Mouse (Mus musculus) common myeloid progenitor, adult 5-6 weeks (primary cell): ENCODE results near the gene Ccdc92b. TPM values are rescaled to one million over a fixed set of nuclear protein-coding genes. Genes with fewer than 3 reads are reported as not detected.

Experiments used
- ATAC-seq: replicated peaks from 2 replicates; pipeline ENCODE4 v1.8.0; 2016; ENCODE audit warnings: low read depth, mild to moderate bottlenecking, moderate TSS enrichment, inconsistent platforms; ENCODE audit not compliant: poor library complexity, severe bottlenecking
- total RNA-seq: library from RNA; stranded (forward); fragments of 200-1000, 187-1606 nt; gene quantifications from 2 replicates; pipeline ENCODE4 v1.2.3, GENCODE M21; 2017

Ccdc92b gene
- total RNA-seq, 1 experiment from 2014 or later = not detected

DNA sequence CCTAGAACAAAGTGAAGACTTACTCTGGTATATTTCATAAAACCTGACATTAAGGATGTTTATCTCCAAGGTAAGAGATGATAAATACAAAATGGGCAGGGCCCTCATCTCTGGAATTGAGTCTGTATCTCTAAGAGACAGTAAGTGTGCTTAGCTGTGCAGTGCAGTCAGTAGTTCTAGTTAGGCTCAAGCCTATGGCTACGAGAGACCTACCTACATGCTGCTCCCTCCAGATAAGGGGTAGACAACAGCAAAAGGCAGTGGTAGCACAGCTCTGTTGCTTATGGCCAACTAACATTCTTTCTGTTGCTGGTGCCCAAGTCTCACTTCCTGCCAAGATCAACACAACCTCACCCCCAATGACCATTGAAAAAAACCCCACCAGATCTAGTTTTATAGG is 54.2 kb downstream of the Ccdc92b start:
- ATAC-seq = peak; percentile 67

DNA sequence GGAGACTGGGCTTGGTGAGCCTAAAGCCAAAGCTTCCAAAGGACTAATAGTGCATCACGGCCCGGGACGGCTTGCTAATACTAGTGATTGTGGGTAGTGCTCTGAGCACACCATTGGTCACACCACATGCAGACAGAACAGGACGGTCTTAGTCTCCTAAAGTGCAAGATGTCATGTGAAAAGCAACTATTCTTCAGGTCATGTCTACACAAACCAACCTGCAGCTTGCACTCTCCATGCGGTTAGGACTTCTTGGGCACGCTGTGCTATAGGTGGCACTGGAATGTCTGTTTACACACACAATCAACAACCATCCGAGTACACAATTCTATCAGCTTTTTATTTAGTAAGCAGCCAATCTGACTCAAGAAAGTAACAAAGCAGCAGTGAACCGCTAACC is 55.3 kb downstream of the Ccdc92b start:
- ATAC-seq = no peak

DNA sequence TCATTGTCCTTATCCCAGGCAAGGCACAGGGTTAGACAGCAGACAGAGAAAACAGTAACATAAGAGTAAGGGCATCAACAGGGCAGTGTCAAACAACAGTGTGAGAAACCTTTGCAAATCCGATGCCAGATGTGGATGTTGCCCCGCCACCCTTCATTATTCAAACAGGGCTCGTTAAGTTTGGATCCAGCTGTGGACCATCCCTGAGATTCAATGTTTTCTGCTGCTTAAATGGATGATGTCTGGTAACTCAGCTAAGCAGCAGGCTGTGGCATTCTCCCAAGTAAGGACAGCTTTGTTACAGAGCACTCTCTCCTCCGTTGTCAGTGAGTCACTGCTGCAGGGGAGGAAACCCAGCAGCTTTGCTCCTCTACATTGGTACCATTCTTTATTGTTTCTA is 55.8 kb downstream of the Ccdc92b start:
- ATAC-seq = no peak

Other genes with a start within 250 kb of the Ccdc92b start
- gene Rap1gap2, start 8.7 kb upstream of the Ccdc92b start, total RNA-seq = 2.0 TPM in 2 replicates
- gene Cluh, start 29.9 kb downstream of the Ccdc92b start, total RNA-seq = 32.2 and 46.4 TPM in 2 replicates
- 64.4 and 76.8 TPM in 2 replicates for gene Pafah1b1, start 105.1 kb downstream of the Ccdc92b start, total RNA-seq
- 31.7 and 50.6 TPM in 2 replicates for gene Mettl16, start 151.2 kb downstream of the Ccdc92b start, total RNA-seq
- 4.9 and 10.6 TPM in 2 replicates for gene Mnt, start 211.3 kb downstream of the Ccdc92b start, total RNA-seq